Mouse (Mus musculus) embryonic fibroblast, embryonic 13.5 days (primary cell): Measurements from ENCODE around the gene BC048679.

Source experiments
- CTCF ChIP-seq: IDR thresholded peaks from 2 replicates; pipeline ENCODE4 v1.5.1; 2011; ENCODE audit warnings: mild to moderate bottlenecking, control low read depth, low read length, moderate library complexity, borderline replicate concordance; ENCODE audit not compliant: insufficient read depth
- POLR2A ChIP-seq: IDR thresholded peaks from 2 replicates; pipeline ENCODE4 v1.6.1; 2011; ENCODE audit warnings: low read depth, mild to moderate bottlenecking, control low read depth, low read length, moderate library complexity

DNA sequence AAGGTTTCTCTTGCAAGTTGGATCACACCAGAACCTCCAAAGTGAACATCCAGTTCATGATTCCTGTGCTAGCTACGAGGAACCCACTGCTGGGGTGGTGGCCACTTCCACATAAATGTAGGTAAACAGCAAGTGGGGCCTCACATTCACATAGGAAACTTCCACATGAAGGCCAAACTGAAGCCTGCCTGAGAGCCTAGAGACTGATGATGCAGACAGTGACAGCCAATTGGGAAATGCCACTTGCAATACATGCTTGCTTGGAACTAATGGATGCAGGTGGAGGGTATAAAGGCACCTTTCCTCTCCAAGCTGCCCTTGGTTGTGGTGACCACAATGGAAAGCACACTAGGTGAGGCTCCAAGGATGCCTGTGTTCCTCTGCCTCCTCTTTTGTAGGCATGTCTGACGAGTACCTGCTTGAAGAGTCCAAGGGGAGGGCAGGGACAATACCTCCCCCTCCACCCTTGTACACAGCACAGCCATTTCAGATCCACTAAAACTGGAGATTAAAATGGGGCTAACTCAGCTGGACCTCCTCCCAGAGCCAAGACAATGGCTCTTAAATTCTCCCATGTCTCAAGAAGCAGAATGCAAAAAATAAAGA is 40.1 kb upstream of the BC048679 start:
- TF ChIP-seq CTCF (no peak), POLR2A (no peak)
